Mouse (Mus musculus): ENCODE measurements around the gene Alg14.

- TF ChIP-seq CTCF (IDR thresholded peaks at IDR 0.05; ENCODE audit: low read depth), result no peak
- no peak for TF ChIP-seq EP300 (optimal IDR thresholded peaks at IDR 0.05)
Measured at GRCm38 (mm10) chr3:121368616-121369015, 77.0 kb downstream of the Alg14 start.

Measured in stomach, postnatal 0 days (tissue).